Mouse (Mus musculus) pancreas, adult 10 weeks (tissue): Measurements from ENCODE around the gene Slc2a3. TPM values are rescaled to one million over a fixed set of nuclear protein-coding genes. Genes with fewer than 3 reads are reported as not detected.

Source experiments
- polyA plus RNA-seq: library from polyadenylated mRNA; stranded (reverse); fragments of 350-450 nt; fragmentation: Illumina TruSeq; extraction: RNeasy Lipid Tissue Mini Kit (QIAGEN cat#74804); gene quantifications from one replicate; pipeline ENCODE4 v1.2.3, GENCODE M21; 2015; ENCODE audit warnings: low read depth, low replicate concordance; ENCODE audit not compliant: insufficient read depth

Gene Slc2a3
- polyA plus RNA-seq: 0.66 TPM

DNA sequence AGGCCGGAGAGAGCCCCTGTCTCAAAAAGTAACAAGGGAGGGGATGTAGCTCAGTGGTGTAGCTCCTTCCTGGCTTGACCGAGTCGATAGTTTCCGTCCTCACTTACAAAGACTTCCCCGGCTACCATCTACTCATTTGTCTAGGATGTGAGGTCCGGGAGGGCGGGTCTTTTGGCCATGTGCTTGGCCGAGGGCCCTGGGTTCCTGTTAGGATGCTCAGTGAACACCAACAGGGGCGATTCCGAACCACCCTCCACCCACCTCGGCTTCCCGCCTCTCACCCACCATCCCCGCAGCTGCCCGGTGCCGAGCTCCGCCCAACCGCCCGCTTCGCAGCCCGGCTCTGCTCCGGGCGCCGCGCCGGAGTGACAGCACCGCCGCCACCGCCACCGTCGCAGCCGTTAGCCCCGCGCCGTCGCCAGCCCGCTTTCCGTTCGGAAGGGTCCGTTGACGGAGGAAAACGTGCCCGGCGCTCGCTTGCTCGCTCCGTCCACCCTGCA is at the start of gene Slc2a3:
Gene Slc2a3 (minus strand): TSS at position 340 of the 500 bp plus-strand sequence.

DNA sequence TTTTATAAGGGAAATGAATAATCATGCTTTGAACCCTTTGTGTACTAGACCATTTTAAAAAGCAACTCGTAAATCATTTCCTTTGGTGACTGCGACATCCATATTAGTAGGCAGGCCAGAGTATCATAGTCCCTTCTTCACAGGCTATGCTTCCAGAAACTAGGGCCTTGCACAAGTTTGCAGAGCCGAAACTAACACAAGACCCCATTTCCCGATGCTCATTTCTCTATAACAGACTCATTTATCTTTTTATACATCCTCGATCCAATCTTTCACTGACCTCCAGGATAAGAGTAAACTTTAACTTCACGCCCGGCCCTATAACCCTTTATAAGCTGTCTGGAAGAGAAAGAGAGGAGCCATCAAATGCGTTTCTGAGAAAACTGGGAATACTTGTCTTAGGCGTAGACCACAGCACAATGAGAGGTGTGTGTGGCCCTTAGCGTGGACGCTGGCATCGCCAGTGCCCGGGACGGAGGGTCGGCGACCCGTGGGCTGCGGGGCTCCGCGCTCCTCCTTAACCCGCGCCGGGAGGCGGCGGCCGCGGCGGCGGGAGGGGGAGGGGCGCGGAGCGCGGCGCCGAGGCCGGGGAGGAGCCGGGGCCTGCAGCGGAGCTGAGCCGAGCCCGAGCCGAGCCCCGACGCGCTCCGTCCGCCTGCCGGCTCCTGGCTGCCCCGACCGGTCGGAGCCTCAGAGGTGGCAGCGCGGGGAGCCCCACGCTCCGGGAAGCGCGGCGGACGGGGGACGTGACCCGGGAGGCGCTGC is 18.0 kb upstream of the Slc2a3 start, which contains the start of gene Foxj2:
Gene Foxj2 (plus strand): TSS at position 609 of the 765 bp plus-strand sequence.

DNA sequence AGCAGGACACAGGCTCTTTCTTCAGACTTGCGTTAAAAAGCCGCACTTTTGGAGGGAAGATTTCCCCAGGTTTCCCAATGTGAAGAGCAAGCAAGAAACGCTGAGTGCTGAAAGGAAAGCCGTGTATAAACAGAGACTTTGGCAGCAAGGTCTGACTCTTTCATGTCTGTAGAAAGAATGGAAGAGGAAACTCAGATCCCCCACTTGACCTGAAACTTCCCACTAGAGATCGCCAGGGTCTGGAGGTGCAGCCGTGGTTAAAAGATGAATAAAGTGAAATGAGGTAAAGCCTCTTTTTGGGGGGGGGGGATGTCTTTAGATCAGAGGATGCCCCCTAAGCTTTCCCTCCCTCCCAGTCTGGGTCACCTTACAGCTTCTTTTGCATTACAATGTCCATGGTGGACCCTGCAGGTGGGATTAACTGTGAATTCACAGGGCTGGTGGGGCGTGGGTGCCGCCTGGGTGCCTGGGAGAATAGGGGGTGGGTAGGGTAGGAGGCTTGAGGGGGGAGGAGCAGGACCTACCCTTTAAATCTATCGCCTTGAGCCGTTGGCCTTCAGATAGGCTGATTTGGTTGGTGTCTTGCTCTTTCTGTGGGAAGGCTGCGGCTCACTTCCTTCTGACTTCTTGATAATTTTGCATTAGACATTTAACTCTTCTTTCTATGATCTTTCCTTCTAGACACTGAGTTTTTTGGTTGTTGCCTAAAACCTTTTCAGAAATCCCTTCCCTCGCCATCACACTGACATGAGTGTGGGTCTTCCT is 94.2 kb downstream of the Slc2a3 start, which contains the start of gene Nanog:
Gene Nanog (plus strand): TSS at position 454 of the 765 bp plus-strand sequence.

Other genes with a start within 250 kb of the Slc2a3 start
- gene Aicda, start 247.8 kb downstream of the Slc2a3 start, polyA plus RNA-seq: not detected
- 4.2 TPM for gene Apobec1, start 199.2 kb downstream of the Slc2a3 start, polyA plus RNA-seq
- not detected for gene Gdf3, start 191.6 kb downstream of the Slc2a3 start, polyA plus RNA-seq
- gene Dppa3, start 175.2 kb downstream of the Slc2a3 start, polyA plus RNA-seq: not detected
- gene Nanog, start 94.2 kb downstream of the Slc2a3 start, polyA plus RNA-seq: not detected
- gene Foxj2, start 18.3 kb upstream of the Slc2a3 start, polyA plus RNA-seq: 5.9 TPM
- 1.1 TPM for gene C3ar1, start 54.5 kb upstream of the Slc2a3 start, polyA plus RNA-seq
- 10.5 TPM for gene Necap1, start 72.8 kb upstream of the Slc2a3 start, polyA plus RNA-seq
- 1.3 TPM for gene Clec4a1, start 120.2 kb upstream of the Slc2a3 start, polyA plus RNA-seq
- gene Clec4a3, start 150.9 kb upstream of the Slc2a3 start, polyA plus RNA-seq: 2.5 TPM
- not detected for gene Clec4a4, start 188.7 kb upstream of the Slc2a3 start, polyA plus RNA-seq
- gene Clec4b1, start 248.3 kb upstream of the Slc2a3 start, polyA plus RNA-seq: not detected